Mouse (Mus musculus) hindbrain, embryonic 12.5 days (tissue): Measurements from ENCODE around the gene Pif1. TPM values are rescaled to one million over a fixed set of nuclear protein-coding genes. Genes with fewer than 3 reads are reported as not detected.

Experiments used
- ATAC-seq: fragments of 200-750 bp; cut with Nextera tagmentation; 2 replicates; pipeline ENCODE4 v1.8.0; 2017; ENCODE audit warnings: moderate TSS enrichment; ENCODE audit not compliant: low FRiP score
- H3K27ac ChIP-seq: fragments of 300-500 bp; sonication (generic); 2 replicates; pipeline ENCODE4 v1.5.1; 2016; ENCODE audit warnings: mild to moderate bottlenecking
- H3K27me3 ChIP-seq: fragments of 300-500 bp; sonication (generic); 2 replicates; pipeline ENCODE4 v1.6.1; 2016; ENCODE audit warnings: mild to moderate bottlenecking
- H3K36me3 ChIP-seq: fragments of 300-500 bp; sonication (generic); 2 replicates; pipeline ENCODE4 v1.6.1; 2016; ENCODE audit warnings: mild to moderate bottlenecking
- H3K4me1 ChIP-seq: fragments of 300-500 bp; sonication (generic); 2 replicates; pipeline ENCODE4 v1.6.1; 2016
- H3K4me2 ChIP-seq: fragments of 300-500 bp; sonication (generic); replicated peaks from 2 replicates; pipeline ENCODE4 v1.6.1; 2016; ENCODE audit warnings: mild to moderate bottlenecking
- H3K4me3 ChIP-seq: fragments of 300-500 bp; sonication (generic); 2 replicates; pipeline ENCODE4 v1.5.1; 2016; ENCODE audit warnings: mild to moderate bottlenecking
- H3K9ac ChIP-seq: fragments of 300-500 bp; sonication (generic); 2 replicates; pipeline ENCODE4 v1.6.1; 2016; ENCODE audit warnings: mild to moderate bottlenecking, moderate library complexity
- H3K9me3 ChIP-seq: fragments of 300-500 bp; sonication (generic); replicated peaks from 2 replicates; pipeline ENCODE4 v1.6.1; 2016; ENCODE audit warnings: mild to moderate bottlenecking
- whole genome bisulfite sequencing: fragments of 180-500 bp; shearing (Covaris S2); methylation state at CpG from one replicate; pipeline ENCODE4 v1.1.7; 2016; 5-methylcytosine and 5-hydroxymethylcytosine counted together
- polyA plus RNA-seq: library from polyadenylated mRNA; unstranded; fragments of >200 nt; fragmentation: Nextera tagmentation; extraction: Ambion mirVana; gene quantifications from 2 replicates; pipeline ENCODE4 v1.2.1, GENCODE M21; 2016

Pif1 gene
- polyA plus RNA-seq, 1 experiment from 2014 or later: 16.5 TPM

DNA sequence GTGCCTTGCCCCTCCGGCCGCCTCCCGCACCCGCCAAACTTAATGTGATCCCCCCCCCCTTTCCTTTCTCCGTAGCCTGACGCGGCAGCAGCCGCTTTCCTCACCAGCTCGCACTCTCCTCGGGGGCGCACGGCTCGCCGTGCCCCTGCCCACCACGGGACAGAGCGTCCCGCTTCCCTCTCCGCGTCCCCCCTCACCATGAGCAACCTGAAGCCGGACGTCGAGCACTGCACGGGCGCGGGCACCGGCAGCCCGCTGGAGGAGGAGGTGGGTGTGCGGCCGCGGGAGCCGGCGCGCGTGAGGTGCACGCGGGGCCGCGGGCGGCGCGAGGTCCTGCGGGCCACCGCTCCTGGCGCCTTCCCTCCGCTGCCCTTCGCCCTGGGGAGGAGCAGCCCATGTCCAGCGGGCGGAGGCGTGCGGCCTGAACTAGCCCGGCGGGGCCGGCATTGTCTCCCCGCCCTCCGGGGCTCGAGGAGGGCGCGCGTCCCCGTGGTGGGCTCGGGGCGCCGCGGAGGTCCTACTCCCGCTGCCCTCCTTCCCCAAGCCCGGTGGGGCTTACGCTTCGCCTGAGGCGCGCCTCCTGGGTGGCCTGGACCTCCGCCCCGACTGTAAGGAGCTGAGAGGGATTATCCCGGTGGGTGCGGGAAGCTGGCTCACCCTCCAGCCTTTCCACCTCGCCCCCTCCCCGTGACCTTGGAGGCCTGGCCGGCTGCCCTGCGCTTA is 43.8 kb downstream of the Pif1 start:
- WGBS: under 1% methylated on average over 54 of the region's 78 CpGs

DNA sequence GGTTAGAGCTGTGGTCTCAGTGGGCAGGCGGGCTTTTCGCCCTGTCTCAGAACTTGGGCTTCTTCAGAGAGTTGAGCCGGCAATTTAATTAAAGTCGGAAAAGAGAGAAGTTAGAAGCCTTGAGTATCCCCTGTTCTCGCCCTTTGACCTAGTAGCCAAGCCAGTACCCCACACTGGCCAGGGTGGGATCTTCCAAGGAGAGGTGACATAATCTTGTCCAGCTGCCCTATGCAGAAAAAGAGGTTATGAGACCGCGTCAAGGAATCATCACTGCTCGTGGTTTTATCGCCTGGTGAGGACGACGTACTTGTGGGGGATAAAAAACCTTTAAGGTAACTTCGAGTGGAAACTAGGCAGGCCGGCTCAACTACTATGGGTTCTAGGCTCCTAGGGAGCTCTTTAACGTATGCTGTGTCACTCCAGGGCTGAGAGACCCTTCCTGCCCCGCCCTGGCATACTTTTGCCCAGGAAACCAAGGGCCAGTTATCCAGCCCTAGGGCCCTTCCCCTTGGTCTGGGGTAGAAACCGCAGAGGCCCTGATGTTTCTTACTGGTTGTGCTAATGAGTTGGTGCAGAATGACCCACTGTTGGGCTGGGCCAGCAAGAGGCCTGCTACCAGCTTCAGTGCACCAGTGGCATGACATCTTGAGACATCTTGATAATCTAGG is 44.5 kb downstream of the Pif1 start:
- Histone ChIP-seq H3K4me1 (peaks cover 18% of the 10 kb centered on the region), H3K9ac (peak overlapping the region; percentile 67), H3K4me3 (peak overlapping the region; percentile 58), H3K9me3 (no peaks in the 10 kb centered on the region), H3K27me3 (peaks cover 45% of the 10 kb centered on the region), H3K4me2 (peak overlapping the region; percentile 88), H3K36me3 (no peaks in the 10 kb centered on the region), H3K27ac (no peak overlapping the region)
- ATAC-seq: no peak
- 11% methylated on average over 16 of the region's 16 CpGs for whole genome bisulfite sequencing

More for the DNA sequence above, 43.8 kb downstream of the Pif1 start:
- H3K9me3 ChIP-seq: no peaks in the 10 kb centered on the region
- peaks cover 18% of the 10 kb centered on the region for H3K4me1 ChIP-seq
- peak overlapping the region; percentile 88 for H3K4me2 ChIP-seq
- ATAC-seq: peak; percentile 80
- H3K36me3 ChIP-seq: no peaks in the 10 kb centered on the region
- H3K4me3 ChIP-seq: peak overlapping the region; percentile 58
- peak overlapping the region; percentile 67 for H3K9ac ChIP-seq
- peaks cover 45% of the 10 kb centered on the region for H3K27me3 ChIP-seq
- no peak overlapping the region for H3K27ac ChIP-seq

DNA sequence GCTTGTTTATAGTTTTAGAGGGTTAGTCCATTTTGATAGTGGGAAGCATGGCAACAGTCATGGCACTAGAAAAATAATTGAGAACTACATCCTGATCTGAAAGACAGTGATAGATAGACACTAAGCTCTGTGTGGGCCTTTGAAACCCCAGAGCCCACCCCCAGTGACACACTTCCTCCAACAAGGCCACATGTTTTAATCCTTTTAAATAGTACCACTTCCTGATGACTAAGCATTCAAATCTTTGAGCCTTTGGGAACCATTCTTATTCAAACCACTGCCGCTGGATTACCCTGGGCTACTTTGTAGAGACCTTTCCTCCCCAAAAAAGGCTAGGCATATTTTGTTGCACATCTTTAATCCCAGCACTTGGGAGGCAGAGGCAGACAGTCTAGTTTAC is 48.8 kb downstream of the Pif1 start:
- 86% methylated on average over 1 of the region's 1 CpGs for WGBS
- Histone ChIP-seq H3K27me3 (peaks cover 20% of the 10 kb centered on the region), H3K9me3 (no peaks in the 10 kb centered on the region)

GRCm38 (mm10) chr9:65636926-65637325 is 50.0 kb downstream of the Pif1 start:
- Histone ChIP-seq H3K27ac (no peak overlapping the region), H3K36me3 (no peaks in the 10 kb centered on the region), H3K27me3 (peaks cover 8% of the 10 kb centered on the region), H3K4me2 (no peak overlapping the region), H3K9me3 (no peaks in the 10 kb centered on the region), H3K9ac (no peak overlapping the region), H3K4me1 (peaks cover 13% of the 10 kb centered on the region; the same call in 1 of the 2 replicates), H3K4me3 (no peak overlapping the region)
- ATAC-seq: no peak
- WGBS: 85% methylated on average over 4 of the region's 4 CpGs

More for the DNA sequence above, 48.8 kb downstream of the Pif1 start:
- Histone ChIP-seq H3K36me3 (no peaks in the 10 kb centered on the region), H3K4me2 (no peak overlapping the region), H3K4me3 (no peak overlapping the region), H3K4me1 (peaks cover 12% of the 10 kb centered on the region), H3K27ac (no peak overlapping the region), H3K9ac (no peak overlapping the region)
- no peak for ATAC-seq

GRCm38 (mm10) chr9:65639065-65639464 is 52.1 kb downstream of the Pif1 start:
- 64% methylated on average over 5 of the region's 5 CpGs for WGBS
- Histone ChIP-seq H3K9me3 (no peaks in the 10 kb centered on the region), H3K36me3 (no peaks in the 10 kb centered on the region), H3K4me3 (no peak overlapping the region), H3K4me2 (no peak overlapping the region), H3K27me3 (no peaks in the 10 kb centered on the region), H3K4me1 (peaks cover 13% of the 10 kb centered on the region; the same call in 1 of the 2 replicates), H3K27ac (no peak overlapping the region), H3K9ac (no peak overlapping the region)
- ATAC-seq: no peak

DNA sequence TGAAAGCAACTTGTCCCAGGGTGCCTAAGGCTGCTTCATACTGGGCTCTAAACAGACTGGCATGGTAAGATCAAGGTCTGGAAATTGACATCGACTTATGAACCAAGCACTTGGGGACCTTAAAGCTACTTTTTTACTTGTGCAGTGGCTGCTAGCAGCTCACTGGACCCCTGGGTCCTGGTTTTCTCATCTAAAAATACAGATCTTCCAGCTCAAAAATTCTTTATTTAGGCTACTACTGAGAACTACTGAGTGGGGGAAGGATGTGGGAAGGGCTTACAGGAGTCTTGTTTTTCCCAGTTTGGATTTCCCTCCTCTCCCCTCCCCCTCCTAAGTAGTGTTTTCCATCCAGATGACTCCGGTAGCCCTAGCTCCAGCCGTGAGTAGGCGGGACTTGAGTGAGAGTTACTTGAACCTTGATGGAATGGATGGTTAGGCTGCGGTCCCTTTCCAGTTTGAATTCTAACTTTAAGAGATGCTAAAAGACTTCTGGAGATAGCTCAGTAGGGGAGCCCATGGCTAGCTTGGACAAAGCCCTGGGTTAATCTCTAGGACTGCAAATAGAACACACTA is 54.0 kb downstream of the Pif1 start:
- no peaks in the 10 kb centered on the region for H3K9me3 ChIP-seq
- H3K4me1 ChIP-seq: peaks cover 13% of the 10 kb centered on the region; the same call in 1 of the 2 replicates
- H3K27ac ChIP-seq: no peak overlapping the region
- ATAC-seq: no peak
- no peaks in the 10 kb centered on the region for H3K27me3 ChIP-seq
- 0 out of 2 replicates have a peak overlapping the region, but pooled peaks have one; percentile 6 for H3K4me2 ChIP-seq
- H3K9ac ChIP-seq: no peak overlapping the region
- no peak overlapping the region for H3K4me3 ChIP-seq
- WGBS: 8% methylated on average over 5 of the region's 5 CpGs
- H3K36me3 ChIP-seq: no peaks in the 10 kb centered on the region

DNA sequence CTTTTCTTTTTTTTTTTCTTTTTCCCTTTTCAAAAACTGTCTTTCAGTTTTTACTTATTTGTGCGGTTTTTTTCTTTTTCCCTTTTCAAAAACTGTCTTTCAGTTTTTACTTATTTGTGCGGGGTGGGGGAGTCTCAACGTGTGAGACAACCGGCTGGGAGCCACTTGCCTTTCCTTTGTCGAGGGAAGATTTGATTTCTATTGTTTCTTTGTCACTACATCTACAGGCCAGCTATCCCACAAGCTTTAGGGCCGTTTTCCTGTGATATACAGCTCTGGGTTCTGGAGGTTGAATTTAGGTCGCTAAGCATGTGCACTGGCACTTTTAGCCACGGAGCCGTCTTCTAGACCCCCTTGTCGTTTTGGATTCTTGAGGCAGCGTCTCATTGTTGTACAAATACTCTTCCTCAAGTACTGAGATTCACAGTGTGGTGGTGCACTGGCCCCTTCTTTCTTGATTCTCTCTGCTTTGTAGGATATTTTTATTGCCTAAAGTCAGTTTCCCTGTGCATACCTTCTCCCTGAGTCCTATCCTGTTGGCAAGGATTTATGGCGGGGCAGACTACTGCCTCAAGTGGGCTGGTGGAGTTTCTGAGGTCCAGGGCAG is 54.6 kb downstream of the Pif1 start:
- no peak overlapping the region for H3K9ac ChIP-seq
- no peaks in the 10 kb centered on the region for H3K27me3 ChIP-seq
- WGBS: 11% methylated on average over 12 of the region's 12 CpGs
- 0 out of 2 replicates have a peak overlapping the region, but pooled peaks have one; percentile 25 for H3K4me2 ChIP-seq
- no peak for ATAC-seq
- H3K4me1 ChIP-seq: peaks cover 13% of the 10 kb centered on the region; the same call in 1 of the 2 replicates
- H3K9me3 ChIP-seq: no peaks in the 10 kb centered on the region
- H3K4me3 ChIP-seq: no peak overlapping the region
- H3K36me3 ChIP-seq: no peaks in the 10 kb centered on the region
- no peak overlapping the region for H3K27ac ChIP-seq

- Histone ChIP-seq H3K4me1 (peaks cover 13% of the 10 kb centered on the region; the same call in 1 of the 2 replicates), H3K27me3 (no peaks in the 10 kb centered on the region), H3K27ac (no peak overlapping the region), H3K9me3 (no peaks in the 10 kb centered on the region), H3K4me3 (no peak overlapping the region), H3K36me3 (no peaks in the 10 kb centered on the region), H3K4me2 (no peak overlapping the region), H3K9ac (no peak overlapping the region)
- ATAC-seq: no peak
These were observed 55.6 kb downstream of the Pif1 start for GRCm38 (mm10) chr9:65642546-65642945.

DNA sequence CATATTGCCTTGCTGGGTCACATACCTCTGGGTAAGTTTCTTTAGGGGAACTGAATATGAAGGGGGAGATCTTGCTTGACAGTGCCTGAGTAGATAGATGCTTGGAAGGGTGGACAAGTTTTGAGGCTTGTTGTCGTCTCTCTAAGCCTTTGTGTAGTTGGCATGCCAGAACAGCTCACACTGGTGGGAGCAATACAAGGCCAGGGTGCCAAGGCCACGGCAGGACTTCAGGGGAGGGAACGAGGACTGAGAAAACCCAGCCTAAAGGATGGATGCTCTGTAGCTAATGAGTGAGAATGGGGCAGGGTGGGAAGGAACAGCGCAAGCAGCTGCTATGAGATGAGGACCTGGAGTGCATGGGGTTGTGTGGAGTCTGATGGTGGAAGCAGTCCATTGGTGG is 58.0 kb downstream of the Pif1 start:
- Histone ChIP-seq H3K27ac (no peak overlapping the region), H3K36me3 (no peaks in the 10 kb centered on the region), H3K27me3 (no peaks in the 10 kb centered on the region), H3K4me1 (peaks cover 13% of the 10 kb centered on the region; the same call in 1 of the 2 replicates), H3K9ac (no peak overlapping the region), H3K4me3 (no peak overlapping the region), H3K9me3 (no peaks in the 10 kb centered on the region), H3K4me2 (no peak overlapping the region)
- WGBS: 92% methylated on average over 4 of the region's 4 CpGs
- no peak for ATAC-seq

Other genes starting within 250 kb of the Pif1 start
- gene Pdcd7, start 241.1 kb upstream of the Pif1 start, polyA plus RNA-seq: 13.3 and 14.0 TPM in 2 replicates
- gene Ubap1l, start 226.1 kb upstream of the Pif1 start, polyA plus RNA-seq: 0.72 and 1.1 TPM in 2 replicates
- gene Kbtbd13, start 195.5 kb upstream of the Pif1 start, polyA plus RNA-seq: 0.74 and 1.0 TPM in 2 replicates
- gene Rasl12, start 188.7 kb upstream of the Pif1 start, polyA plus RNA-seq: 7.8 and 8.4 TPM in 2 replicates
- not detected in 2 replicates for gene Slc51b, start 164.2 kb upstream of the Pif1 start, polyA plus RNA-seq
- gene Mtfmt, start 151.4 kb upstream of the Pif1 start, polyA plus RNA-seq: 22.8 and 28.4 TPM in 2 replicates
- 121 and 136 TPM in 2 replicates for gene Spg21, start 126.2 kb upstream of the Pif1 start, polyA plus RNA-seq
- 0.22 TPM in 1 of 2 replicates, not detected in the other for gene Ankdd1a, start 67.0 kb upstream of the Pif1 start, polyA plus RNA-seq
- 12.4 and 14.1 TPM in 2 replicates for gene Plekho2, start 7.1 kb upstream of the Pif1 start, polyA plus RNA-seq
- gene Rbpms2, start 42.5 kb downstream of the Pif1 start, polyA plus RNA-seq: 13.7 and 15.0 TPM in 2 replicates
- gene Oaz2, start 80.8 kb downstream of the Pif1 start, polyA plus RNA-seq: 312 and 323 TPM in 2 replicates
- 11.3 and 14.0 TPM in 2 replicates for gene Zfp609, start 240.4 kb downstream of the Pif1 start, polyA plus RNA-seq